Mouse (Mus musculus): ENCODE results near the gene Pcdh10. TPM values are rescaled to one million over a fixed set of nuclear protein-coding genes. Genes with fewer than 3 reads are reported as not detected.

The Pcdh10 gene
- total and polyA plus RNA-seq, 3 experiments: 0.11 TPM; not detected in 2

DNA sequence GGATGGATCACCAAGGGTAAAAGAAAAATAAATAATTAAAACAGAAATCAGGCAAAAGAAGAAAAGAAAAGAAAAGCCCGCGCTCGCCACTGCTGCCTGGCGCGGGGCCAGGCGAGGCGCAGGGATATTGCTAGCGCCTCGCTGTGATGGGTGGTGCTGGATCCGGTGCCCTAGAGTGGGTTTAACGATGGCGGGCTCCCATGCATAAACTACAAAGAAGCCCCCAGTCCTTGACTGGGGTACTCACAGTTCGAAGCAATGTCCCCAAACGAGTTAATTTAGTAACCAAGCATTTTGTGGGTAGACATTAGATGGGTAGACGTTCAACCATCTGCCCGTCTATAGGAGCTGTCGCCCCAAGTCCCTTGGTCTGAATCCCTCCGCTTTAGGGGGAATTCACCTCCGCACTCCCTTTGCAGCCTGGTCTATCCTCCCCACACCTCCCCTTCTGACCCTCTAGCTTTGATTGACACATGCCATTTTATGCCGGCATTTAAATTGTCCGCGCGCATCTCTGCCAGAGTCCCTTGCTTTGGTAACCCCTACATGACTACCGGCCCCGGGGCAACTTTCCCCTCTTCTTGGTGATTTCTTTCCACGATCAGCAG is 703 bp upstream of the Pcdh10 start:
- Histone ChIP-seq H3K27me3 (ENCODE audit: insufficient read depth, low read length) (no peaks in the 10 kb centered on the region), H3K36me3 (replicated peaks) (no peaks in the 10 kb centered on the region), H3K4me1 (ENCODE audit: insufficient read depth, low read depth, low read length) (no peaks in the 10 kb centered on the region), H3K4me3 (ENCODE audit: low read depth, low read length) (no peak overlapping the region), H3K9me3 (replicated peaks) (peaks cover 57% of the 10 kb centered on the region)
- DNase-seq (ENCODE audit: low spot score) (no peak), ATAC-seq (ENCODE audit: extremely low read depth, insufficient number of reproducible peaks, low FRiP score, poor library complexity, severe bottlenecking) (no peak)
- TF ChIP-seq CTCF (IDR thresholded peaks at IDR 0.05; ENCODE audit: low read depth, low read length) (no peak), TAL1 (conservative IDR thresholded peaks at IDR 0.05; ENCODE audit: low read depth, low read length) (no peak), GATA1 (IDR thresholded peaks at IDR 0.05; ENCODE audit: borderline replicate concordance, low read length) (no peak), POLR2AphosphoS5 (IDR thresholded peaks at IDR 0.05; ENCODE audit: insufficient replicate concordance, low read depth, low read length) (no peak), GATA2 (IDR thresholded peaks at IDR 0.05; ENCODE audit: borderline replicate concordance, low read depth, low read length) (no peak)

DNA sequence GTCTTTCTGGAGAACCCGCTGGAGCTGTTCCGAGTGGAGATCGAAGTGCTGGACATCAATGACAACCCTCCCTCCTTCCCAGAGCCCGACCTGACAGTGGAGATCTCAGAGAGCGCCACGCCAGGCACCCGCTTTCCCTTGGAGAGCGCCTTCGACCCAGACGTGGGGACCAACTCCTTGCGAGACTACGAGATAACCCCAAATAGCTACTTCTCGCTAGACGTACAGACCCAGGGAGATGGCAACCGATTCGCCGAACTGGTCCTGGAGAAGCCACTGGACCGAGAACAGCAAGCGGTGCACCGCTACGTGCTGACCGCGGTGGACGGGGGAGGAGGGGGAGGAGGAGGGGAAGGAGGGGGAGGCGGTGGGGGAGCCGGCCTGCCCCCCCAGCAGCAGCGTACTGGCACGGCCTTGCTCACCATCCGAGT is 1.4 kb downstream of the Pcdh10 start:
- no peaks in the 10 kb centered on the region for H3K36me3 ChIP-seq (replicated peaks)
- no peak overlapping the region for H3K4me3 ChIP-seq (ENCODE audit: low read depth, low read length)
- peaks cover 57% of the 10 kb centered on the region for H3K9me3 ChIP-seq (replicated peaks)
- no peak for DNase-seq (ENCODE audit: low spot score)
- ATAC-seq (ENCODE audit: extremely low read depth, insufficient number of reproducible peaks, low FRiP score, poor library complexity, severe bottlenecking): no peak
- TF ChIP-seq GATA2 (IDR thresholded peaks at IDR 0.05; ENCODE audit: borderline replicate concordance, low read depth, low read length) (no peak), GATA1 (IDR thresholded peaks at IDR 0.05; ENCODE audit: borderline replicate concordance, low read length) (no peak), POLR2AphosphoS5 (IDR thresholded peaks at IDR 0.05; ENCODE audit: insufficient replicate concordance, low read depth, low read length) (no peak), CTCF (IDR thresholded peaks at IDR 0.05; ENCODE audit: low read depth, low read length) (no peak), TAL1 (conservative IDR thresholded peaks at IDR 0.05; ENCODE audit: low read depth, low read length) (no peak)
- no peaks in the 10 kb centered on the region for H3K4me1 ChIP-seq (ENCODE audit: insufficient read depth, low read depth, low read length)
- H3K27me3 ChIP-seq (ENCODE audit: insufficient read depth, low read length): no peaks in the 10 kb centered on the region

DNA sequence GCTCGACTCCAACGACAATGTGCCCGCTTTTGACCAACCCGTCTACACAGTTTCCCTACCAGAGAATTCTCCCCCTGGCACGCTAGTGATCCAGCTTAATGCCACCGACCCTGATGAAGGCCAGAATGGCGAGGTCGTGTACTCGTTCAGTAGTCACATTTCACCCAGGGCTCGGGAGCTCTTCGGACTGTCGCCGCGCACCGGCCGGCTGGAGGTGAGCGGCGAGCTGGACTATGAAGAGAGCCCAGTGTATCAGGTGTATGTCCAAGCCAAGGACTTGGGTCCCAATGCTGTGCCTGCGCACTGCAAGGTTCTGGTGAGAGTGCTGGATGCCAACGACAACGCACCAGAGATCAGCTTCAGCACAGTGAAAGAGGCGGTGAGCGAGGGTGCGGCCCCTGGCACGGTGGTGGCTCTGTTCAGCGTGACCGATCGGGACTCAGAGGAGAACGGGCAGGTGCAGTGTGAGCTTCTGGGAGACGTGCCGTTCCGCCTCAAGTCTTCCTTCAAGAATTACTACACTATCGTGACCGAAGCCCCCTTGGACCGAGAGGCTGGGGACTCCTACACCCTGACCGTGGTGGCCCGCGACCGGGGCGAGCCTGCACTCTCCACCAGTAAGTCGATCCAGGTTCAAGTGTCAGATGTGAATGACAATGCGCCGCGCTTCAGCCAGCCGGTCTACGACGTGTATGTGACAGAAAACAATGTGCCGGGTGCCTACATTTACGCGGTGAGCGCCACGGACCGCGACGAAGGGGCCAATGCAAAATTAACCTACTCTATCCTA is 2.0 kb downstream of the Pcdh10 start:
- Histone ChIP-seq H3K36me3 (replicated peaks) (no peaks in the 10 kb centered on the region), H3K4me1 (ENCODE audit: insufficient read depth, low read depth, low read length) (no peaks in the 10 kb centered on the region), H3K9me3 (replicated peaks) (peaks cover 57% of the 10 kb centered on the region), H3K27me3 (ENCODE audit: insufficient read depth, low read length) (no peaks in the 10 kb centered on the region), H3K4me3 (ENCODE audit: low read depth, low read length) (no peak overlapping the region; the same call in 1 of the 2 replicates)
- DNase-seq (ENCODE audit: low spot score) (no peak), ATAC-seq (ENCODE audit: extremely low read depth, insufficient number of reproducible peaks, low FRiP score, poor library complexity, severe bottlenecking) (no peak)
- TF ChIP-seq GATA1 (IDR thresholded peaks at IDR 0.05; ENCODE audit: borderline replicate concordance, low read length): no peak
- no peak for TF ChIP-seq TAL1 (conservative IDR thresholded peaks at IDR 0.05; ENCODE audit: low read depth, low read length)
- TF ChIP-seq GATA2 (IDR thresholded peaks at IDR 0.05; ENCODE audit: borderline replicate concordance, low read depth, low read length): no peak
- TF ChIP-seq CTCF (IDR thresholded peaks at IDR 0.05; ENCODE audit: low read depth, low read length): no peak
- TF ChIP-seq POLR2AphosphoS5 (IDR thresholded peaks at IDR 0.05; ENCODE audit: insufficient replicate concordance, low read depth, low read length): no peak

DNA sequence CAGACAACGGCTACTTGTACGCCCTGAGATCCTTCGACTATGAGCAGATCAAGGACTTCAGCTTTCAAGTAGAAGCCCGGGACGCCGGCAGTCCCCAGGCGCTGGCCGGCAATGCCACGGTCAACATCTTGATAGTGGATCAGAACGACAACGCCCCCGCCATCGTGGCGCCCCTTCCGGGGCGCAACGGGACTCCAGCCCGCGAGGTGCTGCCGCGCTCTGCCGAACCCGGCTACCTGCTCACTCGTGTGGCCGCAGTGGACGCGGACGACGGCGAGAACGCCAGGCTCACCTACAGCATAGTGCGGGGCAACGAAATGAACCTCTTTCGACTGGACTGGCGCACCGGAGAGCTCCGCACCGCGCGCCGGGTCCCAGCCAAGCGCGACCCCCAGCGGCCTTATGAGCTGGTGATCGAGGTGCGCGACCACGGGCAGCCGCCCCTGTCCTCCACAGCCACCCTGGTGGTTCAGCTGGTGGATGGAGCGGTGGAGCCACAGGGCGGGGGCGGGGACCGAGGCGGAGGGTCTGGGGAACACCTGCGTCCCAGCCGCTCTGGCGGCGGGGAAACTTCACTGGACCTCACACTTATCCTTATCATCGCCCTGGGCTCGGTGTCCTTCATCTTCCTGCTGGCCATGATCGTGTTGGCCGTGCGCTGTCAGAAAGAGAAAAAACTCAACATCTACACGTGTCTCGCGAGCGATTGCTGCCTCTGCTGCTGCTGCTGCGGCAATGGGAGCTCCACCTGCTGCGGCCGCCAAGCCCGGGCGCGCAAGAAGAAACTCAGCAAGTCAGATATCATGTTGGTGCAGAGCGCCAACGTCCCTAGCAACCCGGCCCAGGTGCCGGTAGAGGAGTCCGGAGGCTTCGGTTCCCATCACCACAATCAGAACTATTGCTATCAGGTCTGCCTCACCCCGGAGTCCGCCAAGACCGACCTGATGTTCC is 2.9 kb downstream of the Pcdh10 start:
- H3K4me1 ChIP-seq (ENCODE audit: insufficient read depth, low read depth, low read length): no peaks in the 10 kb centered on the region
- DNase-seq (ENCODE audit: low spot score) (no peak), ATAC-seq (ENCODE audit: extremely low read depth, insufficient number of reproducible peaks, low FRiP score, poor library complexity, severe bottlenecking) (no peak)
- no peak overlapping the region; the same call in 1 of the 2 replicates for H3K4me3 ChIP-seq (ENCODE audit: low read depth, low read length)
- no peaks in the 10 kb centered on the region for H3K36me3 ChIP-seq (replicated peaks)
- TF ChIP-seq GATA2 (IDR thresholded peaks at IDR 0.05; ENCODE audit: borderline replicate concordance, low read depth, low read length): no peak
- TF ChIP-seq CTCF (IDR thresholded peaks at IDR 0.05; ENCODE audit: low read depth, low read length): no peak
- TF ChIP-seq GATA1 (IDR thresholded peaks at IDR 0.05; ENCODE audit: borderline replicate concordance, low read length): no peak
- no peak for TF ChIP-seq TAL1 (conservative IDR thresholded peaks at IDR 0.05; ENCODE audit: low read depth, low read length)
- TF ChIP-seq POLR2AphosphoS5 (IDR thresholded peaks at IDR 0.05; ENCODE audit: insufficient replicate concordance, low read depth, low read length): no peak
- no peaks in the 10 kb centered on the region for H3K27me3 ChIP-seq (ENCODE audit: insufficient read depth, low read length)
- peaks cover 52% of the 10 kb centered on the region for H3K9me3 ChIP-seq (replicated peaks)

DNA sequence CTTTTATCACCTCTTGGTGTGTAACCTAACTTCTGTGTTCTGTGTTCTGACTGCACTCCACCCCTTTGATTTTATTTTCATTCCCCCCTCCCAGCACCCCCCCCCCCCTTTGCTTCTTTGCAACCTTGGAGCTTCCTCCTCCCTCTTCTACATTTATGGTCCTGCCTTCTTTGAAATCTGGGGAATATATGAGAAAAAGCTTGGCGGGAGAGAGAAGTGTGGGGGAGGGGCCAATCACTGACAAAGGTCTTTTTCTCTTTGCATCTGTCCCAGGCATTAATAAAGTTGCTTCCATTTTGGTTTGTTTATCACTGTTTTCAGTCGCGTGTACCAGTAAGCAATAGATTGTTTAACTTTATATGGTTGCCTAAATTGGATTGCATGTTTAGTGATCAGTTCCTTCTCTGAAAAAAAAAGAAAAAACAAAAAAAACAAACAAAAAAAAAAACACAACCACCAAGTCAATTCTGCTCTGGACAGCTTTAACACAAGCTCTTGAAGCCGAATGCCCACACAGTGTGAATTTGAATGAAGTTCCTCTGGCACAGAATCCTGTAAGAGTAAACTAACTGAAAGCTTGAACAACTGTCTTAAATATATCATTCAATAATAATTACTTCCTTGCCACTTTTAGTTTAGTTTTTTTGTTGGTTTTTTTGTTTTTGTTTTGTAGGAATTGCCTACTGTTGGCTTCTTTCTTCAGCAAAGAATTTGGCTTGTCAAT is 4.0 kb downstream of the Pcdh10 start:
- Histone ChIP-seq H3K36me3 (replicated peaks) (no peaks in the 10 kb centered on the region), H3K4me1 (ENCODE audit: insufficient read depth, low read depth, low read length) (no peaks in the 10 kb centered on the region), H3K4me3 (ENCODE audit: low read depth, low read length) (no peak overlapping the region), H3K9me3 (replicated peaks) (peaks cover 42% of the 10 kb centered on the region), H3K27me3 (ENCODE audit: insufficient read depth, low read length) (no peaks in the 10 kb centered on the region)
- ATAC-seq (ENCODE audit: extremely low read depth, insufficient number of reproducible peaks, low FRiP score, poor library complexity, severe bottlenecking): no peak
- DNase-seq (ENCODE audit: low spot score): no peak
- TF ChIP-seq TAL1 (conservative IDR thresholded peaks at IDR 0.05; ENCODE audit: low read depth, low read length) (no peak), POLR2AphosphoS5 (IDR thresholded peaks at IDR 0.05; ENCODE audit: insufficient replicate concordance, low read depth, low read length) (no peak), GATA1 (IDR thresholded peaks at IDR 0.05; ENCODE audit: borderline replicate concordance, low read length) (no peak), CTCF (IDR thresholded peaks at IDR 0.05; ENCODE audit: low read depth, low read length) (no peak), GATA2 (IDR thresholded peaks at IDR 0.05; ENCODE audit: borderline replicate concordance, low read depth, low read length) (no peak)
